Mouse (Mus musculus) hindbrain, embryonic 14.5 days (tissue): ENCODE data around the gene Olfr765. TPM values are rescaled to one million over a fixed set of nuclear protein-coding genes. Genes with fewer than 3 reads are reported as not detected.
"Not testable (repeated sequence)": the region's sequence is repeated elsewhere in the genome, so short reads cannot be mapped to it uniquely, and the experiment has no call there.

ENCODE experiments used
- ATAC-seq: fragments of 200-750 bp; cut with Nextera tagmentation; 2 replicates; pipeline ENCODE4 v1.8.0; 2017; ENCODE audit warnings: moderate number of reproducible peaks, mild to moderate bottlenecking, moderate TSS enrichment, moderate library complexity; ENCODE audit not compliant: low FRiP score
- DNase-seq: peaks from one replicate; pipeline ENCODE4 v3.0.0-alpha.2; 2015; ENCODE audit warnings: low spot score
- H3K27ac ChIP-seq: fragments of 300-500 bp; sonication (generic); 2 replicates; pipeline ENCODE4 v1.5.1; 2014; ENCODE audit warnings: mild to moderate bottlenecking, moderate library complexity
- H3K27me3 ChIP-seq: fragments of 300-500 bp; sonication (generic); 2 replicates; pipeline ENCODE4 v1.6.1; 2014; ENCODE audit warnings: mild to moderate bottlenecking, low read length, mixed read lengths; ENCODE audit not compliant: control insufficient read depth, insufficient read depth
- H3K36me3 ChIP-seq: fragments of 300-500 bp; sonication (generic); replicated peaks from 2 replicates; pipeline ENCODE4 v1.6.1; 2014; ENCODE audit not compliant: control insufficient read depth, insufficient read depth
- H3K4me1 ChIP-seq: fragments of 300-500 bp; sonication (generic); replicated peaks from 2 replicates; pipeline ENCODE4 v1.6.1; 2014; ENCODE audit warnings: antibody characterized with exemption, low read length, mixed read lengths; ENCODE audit not compliant: control insufficient read depth, insufficient read depth
- H3K4me2 ChIP-seq: fragments of 300-500 bp; sonication (generic); replicated peaks from 2 replicates; pipeline ENCODE4 v1.6.1; 2014; ENCODE audit warnings: mild to moderate bottlenecking, moderate library complexity
- H3K4me3 ChIP-seq: fragments of 300-500 bp; sonication (generic); replicated peaks from 2 replicates; pipeline ENCODE4 v1.5.1; 2014; ENCODE audit warnings: mild to moderate bottlenecking, low read length
- H3K9ac ChIP-seq: fragments of 300-500 bp; sonication (generic); 2 replicates; pipeline ENCODE4 v1.6.1; 2014
- H3K9me3 ChIP-seq: fragments of 300-500 bp; sonication (generic); 2 replicates; pipeline ENCODE4 v1.6.1; 2016; ENCODE audit warnings: low read length; ENCODE audit not compliant: control insufficient read depth
- WGBS: fragments of 180-500 bp; shearing (Covaris S2); extraction: QIAGEN DNeasy Blood & Tissue Kit; methylation state at CpG from one replicate; pipeline ENCODE4 v1.1.7; 2014; 5-methylcytosine and 5-hydroxymethylcytosine counted together
- polyA plus RNA-seq: library from polyadenylated mRNA; unstranded; fragments of >200 nt; fragmentation: Nextera tagmentation; extraction: Ambion mirVana; gene quantifications from 2 replicates; pipeline ENCODE4 v1.2.1, GENCODE M21; 2014

The Olfr765 gene
- polyA plus RNA-seq = not detected in 2 replicates

GRCm38 (mm10) chr10:129049898-129050297 lies at the start of gene Olfr765:
Olfr765 (minus strand) TSS chr10:129049998.
- H3K4me2 ChIP-seq, DNase-seq, H3K4me3 ChIP-seq, ATAC-seq, H3K27me3 ChIP-seq, H3K27ac ChIP-seq, H3K9me3 ChIP-seq, H3K36me3 ChIP-seq, H3K9ac ChIP-seq, H3K4me1 ChIP-seq: not testable (repeated sequence)

GRCm38 (mm10) chr10:129099275-129099674 lies 49.5 kb upstream of the Olfr765 start, which contains the start of gene Olfr768:
Olfr768 (minus strand) TSS chr10:129099375.
- Histone ChIP-seq H3K9me3 (no peaks in the 10 kb centered on the region), H3K9ac (no peak within 1 kb of the TSS), H3K27me3 (no peaks in the 10 kb centered on the region), H3K27ac (no peak within 1 kb of the TSS), H3K4me1 (no peaks in the 10 kb centered on the region), H3K36me3 (no peaks in the 10 kb centered on the region), H3K4me3 (no peak within 1 kb of the TSS), H3K4me2 (no peak within 1 kb of the TSS)
- WGBS = 93% methylated on average over 1 of the region's 1 CpGs
- DNase-seq (no peak), ATAC-seq (no peak)

- H3K36me3 ChIP-seq, ATAC-seq, H3K9me3 ChIP-seq, H3K4me3 ChIP-seq, H3K4me2 ChIP-seq, H3K27ac ChIP-seq, H3K9ac ChIP-seq, H3K4me1 ChIP-seq, DNase-seq, H3K27me3 ChIP-seq: not testable (repeated sequence)
Observed at GRCm38 (mm10) chr10:129082810-129083209, 33.0 kb upstream of the Olfr765 start, which contains the start of gene Olfr767. Olfr767 (minus strand) TSS chr10:129082910.

- WGBS = 87% methylated on average over 2 of the region's 2 CpGs
- no peak within 1 kb of the TSS for H3K27ac ChIP-seq
- no peak for DNase-seq
- no peak within 1 kb of the TSS for H3K9ac ChIP-seq
- no peaks in the 10 kb centered on the region for H3K27me3 ChIP-seq
- H3K4me1 ChIP-seq = no peaks in the 10 kb centered on the region
- no peak for ATAC-seq
- H3K9me3 ChIP-seq = no peaks in the 10 kb centered on the region
- H3K4me2 ChIP-seq = no peak within 1 kb of the TSS
- H3K36me3 ChIP-seq = no peaks in the 10 kb centered on the region
- no peak within 1 kb of the TSS for H3K4me3 ChIP-seq
Observed at GRCm38 (mm10) chr10:129068877-129069276, 19.1 kb upstream of the Olfr765 start, which contains the start of gene Olfr766-ps1. Olfr766-ps1 (minus strand) TSS chr10:129068977.

GRCm38 (mm10) chr10:129039796-129040195 lies 10.0 kb downstream of the Olfr765 start, which contains the start of gene Olfr764-ps1:
Olfr764-ps1 (minus strand) TSS chr10:129039896.
- no peaks in the 10 kb centered on the region for H3K27me3 ChIP-seq
- H3K27ac ChIP-seq = no peak within 1 kb of the TSS
- no peak within 1 kb of the TSS for H3K4me2 ChIP-seq
- ATAC-seq (no peak), DNase-seq (no peak)
- H3K9ac ChIP-seq = no peak within 1 kb of the TSS
- no peaks in the 10 kb centered on the region for H3K4me1 ChIP-seq
- WGBS = 87% methylated on average over 3 of the region's 3 CpGs
- no peaks in the 10 kb centered on the region for H3K9me3 ChIP-seq
- H3K4me3 ChIP-seq = no peak within 1 kb of the TSS
- no peaks in the 10 kb centered on the region for H3K36me3 ChIP-seq

GRCm38 (mm10) chr10:129028343-129028742 lies 21.5 kb downstream of the Olfr765 start:
- Histone ChIP-seq H3K4me1 (no peaks in the 10 kb centered on the region), H3K9me3 (no peaks in the 10 kb centered on the region), H3K9ac (no peak overlapping the region), H3K27ac (no peak overlapping the region), H3K4me3 (no peak overlapping the region), H3K4me2 (no peak overlapping the region), H3K27me3 (no peaks in the 10 kb centered on the region), H3K36me3 (no peaks in the 10 kb centered on the region)
- WGBS = 78% methylated on average over 2 of the region's 2 CpGs
- no peak for DNase-seq
- ATAC-seq = no peak

GRCm38 (mm10) chr10:129026018-129026662 lies 23.7 kb downstream of the Olfr765 start:
- 62% methylated on average over 3 of the region's 3 CpGs for WGBS
- ATAC-seq = peak; percentile 85
- peak; percentile 78 for DNase-seq
- Histone ChIP-seq H3K27ac (no peak overlapping the region), H3K9me3 (no peaks in the 10 kb centered on the region), H3K9ac (no peak overlapping the region), H3K4me2 (no peak overlapping the region), H3K27me3 (no peaks in the 10 kb centered on the region), H3K4me1 (no peaks in the 10 kb centered on the region), H3K4me3 (no peak overlapping the region), H3K36me3 (no peaks in the 10 kb centered on the region)

GRCm38 (mm10) chr10:129023319-129023718 lies 26.5 kb downstream of the Olfr765 start:
- no peak for DNase-seq
- H3K4me1 ChIP-seq = no peaks in the 10 kb centered on the region
- no peaks in the 10 kb centered on the region for H3K36me3 ChIP-seq
- H3K4me3 ChIP-seq = no peak overlapping the region
- no peaks in the 10 kb centered on the region for H3K27me3 ChIP-seq
- H3K4me2 ChIP-seq = no peak overlapping the region
- H3K27ac ChIP-seq = no peak overlapping the region
- no peak for ATAC-seq
- no peaks in the 10 kb centered on the region for H3K9me3 ChIP-seq
- H3K9ac ChIP-seq = no peak overlapping the region

GRCm38 (mm10) chr10:129014477-129014876 lies 35.3 kb downstream of the Olfr765 start:
- DNase-seq (no peak), ATAC-seq (no peak)
- H3K4me2 ChIP-seq = no peak overlapping the region
- no peaks in the 10 kb centered on the region for H3K4me1 ChIP-seq
- H3K27ac ChIP-seq = no peak overlapping the region
- no peaks in the 10 kb centered on the region for H3K9me3 ChIP-seq
- H3K9ac ChIP-seq = no peak overlapping the region
- H3K4me3 ChIP-seq = no peak overlapping the region
- no peaks in the 10 kb centered on the region for H3K27me3 ChIP-seq
- no peaks in the 10 kb centered on the region for H3K36me3 ChIP-seq

GRCm38 (mm10) chr10:129011511-129011910 lies 38.3 kb downstream of the Olfr765 start:
- not testable (repeated sequence) for H3K27ac ChIP-seq, H3K36me3 ChIP-seq, H3K4me2 ChIP-seq, H3K4me1 ChIP-seq, H3K9me3 ChIP-seq, H3K4me3 ChIP-seq, H3K27me3 ChIP-seq, DNase-seq, H3K9ac ChIP-seq
- whole genome bisulfite sequencing = 85% methylated on average over 2 of the region's 5 CpGs
- 0 out of 2 replicates have a peak, but pooled peaks have one; percentile 37 for ATAC-seq
